In the genomic region with DNA sequence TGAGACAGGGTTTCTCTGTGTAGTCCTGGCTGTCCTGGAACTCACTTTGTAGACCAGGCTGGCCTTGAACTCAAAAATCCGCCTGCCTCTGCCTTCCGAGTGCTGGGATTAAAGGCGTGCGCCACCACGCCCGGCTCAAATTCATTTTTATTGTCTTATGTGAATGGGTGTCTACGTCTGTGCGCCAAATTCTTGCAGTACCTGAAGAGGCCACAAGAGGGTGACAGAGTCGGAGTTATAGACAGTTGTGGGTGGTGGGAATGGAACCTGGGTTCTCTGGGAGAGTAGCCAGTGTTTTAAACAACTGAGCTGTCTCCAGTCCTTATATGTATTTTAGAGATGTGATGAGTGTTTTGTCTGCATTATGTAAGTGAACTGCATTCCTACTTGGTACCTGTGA, we compare ENCODE assay signal across 9 mouse cellular contexts. TPM values are rescaled to one million over a fixed set of nuclear protein-coding genes. Genes with fewer than 3 reads are reported as not detected.
DNase-seq lines count a peak whose midpoint lies in the region; ATAC-seq and TF ChIP-seq lines count a peak whose summit lies in the region.
"Not testable (repeated sequence)": the region's sequence is repeated elsewhere in the genome, so short reads cannot be mapped to it uniquely, and the experiment has no call there.
"Had no signal": no experiment of that assay in that cellular context is flagged by ENCODE, and none has a peak within 500 bp of the region (broad histone marks: within the 10 kb centered on the region; RNA-seq: fewer than 3 reads in every experiment).

No protein-coding gene starts in this region.

- H3K9me3 ChIP-seq in MEL (replicated peaks; ENCODE audit: insufficient read depth, low read length); kidney, postnatal 0 days (replicated peaks; ENCODE audit: low read length); lung, embryonic 14.5 days (ENCODE audit: low read depth, low read length): not testable (repeated sequence)

- DNase-seq in MEL (ENCODE audit: low read depth, low spot score), result peak; percentile 77
- peak; percentile 8 for DNase-seq in brain, adult 2 months (ENCODE audit: low read depth, low spot score)
- peak; percentile 3 to 28 for DNase-seq in heart, adult 2 months
- DNase-seq in kidney, postnatal 0 days (ENCODE audit: low spot score), result not testable (repeated sequence)
- DNase-seq in lung, embryonic 14.5 days, result peak; percentile 56
- peak; percentile 51 for DNase-seq in retina, embryonic 14.5 days (ENCODE audit: low spot score)
- peak; percentile 69 for DNase-seq in thymus, postnatal 4 days

- H3K36me3 ChIP-seq in MEL (ENCODE audit: control insufficient read depth in 1 of 2, insufficient read depth in 2 of 2, low read length in 2 of 2); heart, adult 2 months (ENCODE audit: control insufficient read depth, insufficient read depth, low read length); kidney, postnatal 0 days (ENCODE audit: insufficient read depth, low read length); lung, embryonic 14.5 days (ENCODE audit: insufficient read depth): not testable (repeated sequence)

- not testable (repeated sequence) for H3K27me3 ChIP-seq in MEL (ENCODE audit: control insufficient read depth in 1 of 2, insufficient read depth in 2 of 2, low read length in 2 of 2); heart, adult 2 months (ENCODE audit: control insufficient read depth, insufficient read depth, low read length); kidney, postnatal 0 days (ENCODE audit: insufficient read depth, low read length); lung, embryonic 14.5 days (ENCODE audit: insufficient read depth, low read length)

- not testable (repeated sequence) for H3K9ac ChIP-seq in MEL (ENCODE audit: control insufficient read depth, low read depth, low read length, poor library complexity, severe bottlenecking); heart, adult 2 months (ENCODE audit: low read depth, low read length); kidney, postnatal 0 days (ENCODE audit: low read depth, low read length); lung, embryonic 14.5 days

- H3K4me1 ChIP-seq in MEL (ENCODE audit: control insufficient read depth in 1 of 2, insufficient read depth in 2 of 2, low read length in 2 of 2); cortical plate, adult 2 months (ENCODE audit: control insufficient read depth, insufficient read depth, low read length); heart, adult 2 months (ENCODE audit: control insufficient read depth, insufficient read depth, low read length); kidney, postnatal 0 days (replicated peaks; ENCODE audit: insufficient read depth, low read length); lung, embryonic 14.5 days (ENCODE audit: insufficient read depth): not testable (repeated sequence)

- ATAC-seq in kidney, postnatal 0 days (replicated peaks; ENCODE audit: low FRiP score, low read depth); lung, embryonic 14.5 days (ENCODE audit: insufficient read depth): not testable (repeated sequence)

- not testable (repeated sequence) for H3K4me2 ChIP-seq in kidney, postnatal 0 days (ENCODE audit: low read length); lung, embryonic 14.5 days

- H3K27ac ChIP-seq in MEL (ENCODE audit: control insufficient read depth, low read depth, low read length); cortical plate, adult 2 months (ENCODE audit: insufficient read depth, low read length); heart, adult 2 months; kidney, postnatal 0 days; lung, embryonic 14.5 days (ENCODE audit: low read depth): not testable (repeated sequence)

- H3K4me3 ChIP-seq in MEL (ENCODE audit: control insufficient read depth in 1 of 2, insufficient read depth in 1 of 2, low read depth in 2 of 2, low read length in 2 of 2); cortical plate, adult 2 months (ENCODE audit: insufficient read depth, low read length); heart, adult 2 months; kidney, postnatal 0 days (replicated peaks; ENCODE audit: low read depth, low read length); lung, embryonic 14.5 days (ENCODE audit: low read depth, low read length): not testable (repeated sequence)

- WGBS in heart, adult 2 months, result 45% methylated on average over 9 of the region's 9 CpGs
- 50% methylated on average over 9 of the region's 9 CpGs for WGBS in kidney, postnatal 0 days
- WGBS in lung, embryonic 14.5 days, result 33% methylated on average over 9 of the region's 9 CpGs

- TF ChIP-seq EP300 in MEL (IDR thresholded peaks at IDR 0.05; ENCODE audit: low read depth in 1 of 2, low read length in 2 of 2); heart, adult 2 months (IDR thresholded peaks at IDR 0.05; ENCODE audit: insufficient read depth, low read depth, low read length): not testable (repeated sequence)

- TF ChIP-seq RAD21 in MEL (IDR thresholded peaks at IDR 0.05; ENCODE audit: low read depth, low read length), result peak; percentile 75

- TF ChIP-seq CTCF in MEL (IDR thresholded peaks at IDR 0.05 in 2 of 3, conservative IDR thresholded peaks at IDR 0.05 in 1 of 3; ENCODE audit: control insufficient read depth in 1 of 3, insufficient read depth in 1 of 3, low read depth in 2 of 3, low read length in 3 of 3, poor library complexity in 1 of 3, severe bottlenecking in 1 of 3), result peak; percentile 42 to 69 (median 58)
- 0 out of 2 replicates have a peak, but pooled peaks have one; percentile 10 for TF ChIP-seq CTCF in cortical plate, adult 2 months (IDR thresholded peaks at IDR 0.05; ENCODE audit: extremely low read depth, insufficient read depth, low read length)
- peak; percentile 66 for TF ChIP-seq CTCF in heart, adult 2 months (IDR thresholded peaks at IDR 0.05)
- TF ChIP-seq CTCF in kidney, postnatal 0 days (IDR thresholded peaks at IDR 0.05; ENCODE audit: low read depth), result peak; percentile 50; the same call in 1 of the 2 replicates
- peak; percentile 55 for TF ChIP-seq CTCF in lung, embryonic 14.5 days (IDR thresholded peaks at IDR 0.05; ENCODE audit: low read depth)

- TF ChIP-seq POLR2A in MEL (IDR thresholded peaks at IDR 0.05; ENCODE audit: control insufficient read depth in 1 of 2, insufficient read depth in 1 of 2, low read depth in 1 of 2, low read length in 2 of 2, poor library complexity in 1 of 2); cortical plate, adult 2 months (IDR thresholded peaks at IDR 0.05; ENCODE audit: extremely low read depth, insufficient read depth, low read length); heart, adult 2 months (IDR thresholded peaks at IDR 0.05; ENCODE audit: insufficient read depth, low read depth, low read length): not testable (repeated sequence)

- intact Hi-C loops in heart, adult 2 months (cut with DNase I), result not testable (repeated sequence)

- not testable (repeated sequence) for H3K79me2 ChIP-seq in MEL (ENCODE audit: control insufficient read depth, insufficient read depth, low read length, poor library complexity); heart, adult 2 months (replicated peaks; ENCODE audit: control insufficient read depth, insufficient read depth, low read length)

TF ChIP-seq in MEL, 35 proteins besides CTCF, POLR2A, EP300 and RAD21:
- TF ChIP-seq ZC3H11A (IDR thresholded peaks at IDR 0.05; ENCODE audit: low read depth, low read length) (peak; percentile 44; the same call in 1 of the 2 replicates), TBP (IDR thresholded peaks at IDR 0.05; ENCODE audit: low read depth, low read length) (peak; percentile 89), SMC3 (IDR thresholded peaks at IDR 0.05; ENCODE audit: low read depth, low read length) (peak; percentile 63)

RNA-seq across cellular contexts. Expression of gene Rps4x, which starts 26.2 kb away (rescaled TPM):
- 2,489 and 2,760 TPM in 2 replicates for total RNA-seq in MEL (2012; rRNA removed)
- polyA plus RNA-seq in MEL (2012; ENCODE audit: insufficient read depth in 1 of 2, insufficient read length in 2 of 2, low read depth in 1 of 2, low replicate concordance in 2 of 2, missing spikeins in 1 of 2), result 1,000 to 10,000 TPM in 1 of 2 experiments, not detected in 1; 1,993 TPM
- 561 and 563 TPM in 2 replicates for polyA plus RNA-seq in cortical plate, adult 2 months (2012; rRNA removed)
- 100 to 1,000 TPM; 560 to 757 TPM for total RNA-seq in heart, adult 2 months (2021)
- polyA plus RNA-seq in heart, adult 2 months (2012; rRNA removed), result 348 and 596 TPM in 2 replicates
- 882 and 968 TPM in 2 replicates for polyA plus RNA-seq in kidney, postnatal 0 days (2015; fragmentation: Nextera tagmentation; extraction: Ambion mirVana)
- 977 and 1,016 TPM in 2 replicates for polyA plus RNA-seq in lung, embryonic 14.5 days (2014; fragmentation: Nextera tagmentation; extraction: Ambion mirVana)

RNA-seq across cellular contexts. Expression of gene Cited1, which starts 36.6 kb away (rescaled TPM):
- not detected in 2 replicates for total RNA-seq in MEL (2012; rRNA removed)
- polyA plus RNA-seq in MEL (2012; ENCODE audit: insufficient read depth in 1 of 2, insufficient read length in 2 of 2, low read depth in 1 of 2, low replicate concordance in 2 of 2, missing spikeins in 1 of 2), result not detected
- polyA plus RNA-seq in cortical plate, adult 2 months (2012; rRNA removed), result 5.0 and 5.3 TPM in 2 replicates
- 1 to 10 TPM in 1 of 2 experiments, under 1 TPM in 1; 0.93 to 1.0 TPM for total RNA-seq in heart, adult 2 months (2021)
- polyA plus RNA-seq in heart, adult 2 months (2012; rRNA removed), result 3.5 and 5.2 TPM in 2 replicates
- polyA plus RNA-seq in kidney, postnatal 0 days (2015; fragmentation: Nextera tagmentation; extraction: Ambion mirVana), result 120 TPM in 2 replicates
- 6.2 and 8.9 TPM in 2 replicates for polyA plus RNA-seq in lung, embryonic 14.5 days (2014; fragmentation: Nextera tagmentation; extraction: Ambion mirVana)
- polyA plus RNA-seq: inflammation-experienced regulatory T-cells, adult 6 months had no signal

RNA-seq across cellular contexts. Expression of gene Ercc6l, which starts 58.5 kb away (rescaled TPM):
- 12.3 and 12.5 TPM in 2 replicates for total RNA-seq in MEL (2012; rRNA removed)
- 10 to 100 TPM; 14.1 to 27.3 TPM for polyA plus RNA-seq in MEL (2012; ENCODE audit: insufficient read depth in 1 of 2, insufficient read length in 2 of 2, low read depth in 1 of 2, low replicate concordance in 2 of 2, missing spikeins in 1 of 2)
- polyA plus RNA-seq in cortical plate, adult 2 months (2012; rRNA removed), result 0.08 and 0.10 TPM in 2 replicates
- total RNA-seq in heart, adult 2 months (2021), result under 1 TPM; 0.34 to 0.36 TPM
- polyA plus RNA-seq in heart, adult 2 months (2012; rRNA removed), result 0.10 and 0.23 TPM in 2 replicates
- polyA plus RNA-seq in kidney, postnatal 0 days (2015; fragmentation: Nextera tagmentation; extraction: Ambion mirVana), result 4.2 and 5.6 TPM in 2 replicates
- polyA plus RNA-seq in lung, embryonic 14.5 days (2014; fragmentation: Nextera tagmentation; extraction: Ambion mirVana), result 22.6 and 23.8 TPM in 2 replicates

Comparison
In these comparisons a context has a peak if more than half of its experiments do, and no peak if none do; other contexts are left out.
1. CTCF ChIP-seq: peak in every context shown above with its lines; median percentile 66 in heart, adult 2 months; 58 in MEL; 55 in lung, embryonic 14.5 days; 50 in kidney, postnatal 0 days; 10 in cortical plate, adult 2 months.
2. RNA of gene Cited1, which starts 36.6 kb away (polyA plus RNA-seq): 120 TPM in kidney, postnatal 0 days; 6.2 to 8.9 TPM in lung, embryonic 14.5 days, 5.0 to 5.3 TPM in cortical plate, adult 2 months, 3.5 to 5.2 TPM in heart, adult 2 months and not detected in MEL; every median in the first group is over 10 times any median in the second.